Mouse (Mus musculus): Measurements from ENCODE around the gene Sun2.

DNA sequence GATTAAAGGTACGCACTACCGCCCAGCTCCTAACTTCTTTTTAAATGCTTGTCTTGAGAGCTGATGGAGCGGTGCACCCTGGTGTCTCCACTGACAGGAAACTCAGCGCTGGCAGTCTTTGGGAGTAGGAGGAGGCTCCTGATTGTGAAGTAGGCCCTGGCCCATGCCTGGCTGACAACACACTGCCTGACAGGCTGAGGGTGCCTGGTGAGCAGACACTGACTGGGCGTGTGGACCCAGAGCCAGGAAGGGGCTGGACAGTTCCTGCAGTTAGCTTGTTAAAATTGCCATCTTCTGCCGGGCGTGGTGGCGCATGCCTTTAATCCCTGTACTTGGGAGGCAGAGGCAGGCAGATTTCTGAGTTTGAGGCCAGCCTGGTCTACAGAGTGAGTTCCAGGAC lies 7.9 kb upstream of the Sun2 start:
- no peak for TF ChIP-seq CTCF (IDR thresholded peaks at IDR 0.05; ENCODE audit: extremely low read depth, insufficient read depth, insufficient read length, insufficient replicate concordance)
- no peak for TF ChIP-seq POLR2A (IDR thresholded peaks at IDR 0.05; ENCODE audit: low read depth, low read length)
